Mouse (Mus musculus) adrenal gland (tissue): Measurements from ENCODE around the gene Anapc16.
"Not testable (repeated sequence)": the region's sequence is repeated elsewhere in the genome, so short reads cannot be mapped to it uniquely, and the experiment has no call there.

Experiments
- intact Hi-C: fragments of 180-260 bp; cut with DNase I; formaldehyde crosslinking; loops from one replicate; pipeline ENCODE4 v1.15.1; 2025

Gene Anapc16

GRCm38 (mm10) chr10:60002203-60002602, 732 bp downstream of the Anapc16 start:
- intact Hi-C loops: no loop called here

GRCm38 (mm10) chr10:60001663-60002062, 1.3 kb downstream of the Anapc16 start:
- intact Hi-C loops: not testable (repeated sequence)

GRCm38 (mm10) chr10:59999057-59999456, 3.9 kb downstream of the Anapc16 start:
- intact Hi-C loops: no loop called here

GRCm38 (mm10) chr10:59997591-59997990, 5.3 kb downstream of the Anapc16 start:
- intact Hi-C loops: no loop called here

GRCm38 (mm10) chr10:59995889-59996288, 7.0 kb downstream of the Anapc16 start:
- intact Hi-C loops: no loop called here

- intact Hi-C loops: not testable (repeated sequence)
These were observed 9.1 kb downstream of the Anapc16 start for GRCm38 (mm10) chr10:59993813-59994212.

- intact Hi-C loops: no loop called here
These were observed 10.9 kb downstream of the Anapc16 start for GRCm38 (mm10) chr10:59992024-59992423.

GRCm38 (mm10) chr10:59991262-59991880, 11.6 kb downstream of the Anapc16 start:
- intact Hi-C loops: no loop called here

- intact Hi-C loops: no loop called here
These were observed 12.5 kb downstream of the Anapc16 start for GRCm38 (mm10) chr10:59990393-59990792.

GRCm38 (mm10) chr10:59988036-59988435, 14.9 kb downstream of the Anapc16 start:
- intact Hi-C loops: loop anchor here (5.0 kb wide), 2 partner anchors 36 to 96 kb away; partner anchors contain the start of gene Ddit4

GRCm38 (mm10) chr10:59982379-59982873, 20.5 kb downstream of the Anapc16 start:
- intact Hi-C loops: no loop called here

GRCm38 (mm10) chr10:59981792-59982191, 21.1 kb downstream of the Anapc16 start:
- intact Hi-C loops: no loop called here

GRCm38 (mm10) chr10:59981336-59981735, 21.6 kb downstream of the Anapc16 start:
- intact Hi-C loops: no loop called here

- intact Hi-C loops: no loop called here
These were observed 22.1 kb downstream of the Anapc16 start for GRCm38 (mm10) chr10:59980815-59981244.

- intact Hi-C loops: no loop called here
These were observed 23.8 kb downstream of the Anapc16 start for GRCm38 (mm10) chr10:59978873-59979743.

- intact Hi-C loops: no loop called here
These were observed 24.5 kb downstream of the Anapc16 start for GRCm38 (mm10) chr10:59978401-59978800.

GRCm38 (mm10) chr10:59977715-59978343, 25.1 kb downstream of the Anapc16 start:
- intact Hi-C loops: no loop called here

GRCm38 (mm10) chr10:59977141-59977540, 25.8 kb downstream of the Anapc16 start:
- intact Hi-C loops: no loop called here

- intact Hi-C loops: no loop called here
These were observed 28.1 kb downstream of the Anapc16 start for GRCm38 (mm10) chr10:59974786-59975185.

GRCm38 (mm10) chr10:59974191-59974664, 28.7 kb downstream of the Anapc16 start:
- intact Hi-C loops: no loop called here

- intact Hi-C loops: no loop called here
These were observed 29.5 kb downstream of the Anapc16 start for GRCm38 (mm10) chr10:59973400-59973799.

GRCm38 (mm10) chr10:59972999-59973398, 29.9 kb downstream of the Anapc16 start:
- intact Hi-C loops: no loop called here
